Mouse (Mus musculus) hindbrain, embryonic 12.5 days (tissue): ENCODE data around the gene Cwc25. TPM values are rescaled to one million over a fixed set of nuclear protein-coding genes. Genes with fewer than 3 reads are reported as not detected.
"Not testable (repeated sequence)": the region's sequence is repeated elsewhere in the genome, so short reads cannot be mapped to it uniquely, and the experiment has no call there.

Experiments used
- ATAC-seq: fragments of 200-750 bp; cut with Nextera tagmentation; 2 replicates; pipeline ENCODE4 v1.8.0; 2017; ENCODE audit warnings: moderate TSS enrichment; ENCODE audit not compliant: low FRiP score
- H3K27ac ChIP-seq: fragments of 300-500 bp; sonication (generic); 2 replicates; pipeline ENCODE4 v1.5.1; 2016; ENCODE audit warnings: mild to moderate bottlenecking
- H3K27me3 ChIP-seq: fragments of 300-500 bp; sonication (generic); 2 replicates; pipeline ENCODE4 v1.6.1; 2016; ENCODE audit warnings: mild to moderate bottlenecking
- H3K36me3 ChIP-seq: fragments of 300-500 bp; sonication (generic); 2 replicates; pipeline ENCODE4 v1.6.1; 2016; ENCODE audit warnings: mild to moderate bottlenecking
- H3K4me1 ChIP-seq: fragments of 300-500 bp; sonication (generic); 2 replicates; pipeline ENCODE4 v1.6.1; 2016
- H3K4me2 ChIP-seq: fragments of 300-500 bp; sonication (generic); replicated peaks from 2 replicates; pipeline ENCODE4 v1.6.1; 2016; ENCODE audit warnings: mild to moderate bottlenecking
- H3K4me3 ChIP-seq: fragments of 300-500 bp; sonication (generic); 2 replicates; pipeline ENCODE4 v1.5.1; 2016; ENCODE audit warnings: mild to moderate bottlenecking
- H3K9ac ChIP-seq: fragments of 300-500 bp; sonication (generic); 2 replicates; pipeline ENCODE4 v1.6.1; 2016; ENCODE audit warnings: mild to moderate bottlenecking, moderate library complexity
- H3K9me3 ChIP-seq: fragments of 300-500 bp; sonication (generic); replicated peaks from 2 replicates; pipeline ENCODE4 v1.6.1; 2016; ENCODE audit warnings: mild to moderate bottlenecking
- WGBS: fragments of 180-500 bp; shearing (Covaris S2); methylation state at CpG from one replicate; pipeline ENCODE4 v1.1.7; 2016; 5-methylcytosine and 5-hydroxymethylcytosine counted together
- polyA plus RNA-seq: library from polyadenylated mRNA; unstranded; fragments of >200 nt; fragmentation: Nextera tagmentation; extraction: Ambion mirVana; gene quantifications from 2 replicates; pipeline ENCODE4 v1.2.1, GENCODE M21; 2016

The Cwc25 gene
- polyA plus RNA-seq, 1 experiment from 2014 or later, result 25.4 TPM

GRCm38 (mm10) chr11:97799146-97799993 is 33.0 kb upstream of the Cwc25 start:
- Histone ChIP-seq H3K4me3 (peak overlapping the region; percentile 93), H3K4me2 (peak overlapping the region; percentile 77), H3K4me1 (peaks cover 30% of the 10 kb centered on the region), H3K36me3 (no peaks in the 10 kb centered on the region), H3K27me3 (no peaks in the 10 kb centered on the region), H3K27ac (peak overlapping the region; percentile 98), H3K9me3 (no peaks in the 10 kb centered on the region), H3K9ac (peak overlapping the region; percentile 92)
- under 1% methylated on average over 64 of the region's 71 CpGs for WGBS
- peak; percentile 83 for ATAC-seq

DNA sequence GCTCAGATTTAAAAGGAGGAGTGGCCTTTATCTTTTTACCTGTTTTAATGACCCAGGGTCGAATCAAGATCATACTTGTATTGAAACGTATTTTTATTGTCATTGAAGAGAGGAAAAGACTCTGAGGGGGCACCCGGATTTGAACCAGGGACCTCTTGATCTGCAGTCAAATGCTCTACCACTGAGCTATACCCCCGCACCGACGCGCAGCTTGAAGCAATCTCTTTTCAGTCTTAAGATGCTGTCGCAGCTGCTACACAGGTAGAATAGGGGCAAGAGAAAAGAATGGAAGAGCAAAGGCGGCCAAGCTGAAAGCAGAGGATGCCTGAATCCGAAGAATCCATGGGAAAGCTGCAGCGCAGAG is 32.4 kb upstream of the Cwc25 start, which contains the start of gene Lasp1:
Lasp1 (plus strand) TSS at position 219 of the 364 bp plus-strand sequence.
- WGBS, result under 1% methylated on average over 11 of the region's 11 CpGs
- ATAC-seq, result peak; percentile 59

DNA sequence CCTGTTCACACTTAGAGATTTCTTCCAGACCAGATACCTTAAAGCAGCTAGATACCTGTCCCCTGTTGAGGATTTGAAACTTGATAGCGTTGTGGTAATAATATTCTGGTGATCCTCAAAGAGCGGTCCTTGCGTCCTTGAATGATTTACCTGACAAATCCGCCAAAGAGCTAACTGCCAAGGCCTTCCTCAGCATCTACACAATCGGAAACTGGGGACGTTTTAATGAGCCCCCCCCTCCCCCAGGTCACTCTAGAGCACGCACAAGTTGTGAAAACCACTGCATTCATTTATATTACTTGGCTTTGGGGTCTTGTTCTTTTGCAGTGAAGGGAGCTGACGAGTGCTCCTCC is 31.7 kb upstream of the Cwc25 start:
- H3K4me3 ChIP-seq, result peak overlapping the region; percentile 93; the same call in 1 of the 2 replicates
- H3K4me2 ChIP-seq, result peak overlapping the region; percentile 77
- no peak for ATAC-seq
- no peaks in the 10 kb centered on the region for H3K36me3 ChIP-seq
- no peak overlapping the region for H3K9ac ChIP-seq
- no peak overlapping the region for H3K27ac ChIP-seq
- no peaks in the 10 kb centered on the region for H3K27me3 ChIP-seq
- peaks cover 22% of the 10 kb centered on the region for H3K4me1 ChIP-seq
- 34% methylated on average over 8 of the region's 8 CpGs for WGBS
- H3K9me3 ChIP-seq, result no peaks in the 10 kb centered on the region

More for the DNA sequence above, 32.4 kb upstream of the Cwc25 start, which contains the start of gene Lasp1:
- no peaks in the 10 kb centered on the region for H3K9me3 ChIP-seq
- H3K27ac ChIP-seq, result peak within 1 kb of the TSS; percentile 98
- H3K4me1 ChIP-seq, result peaks cover 23% of the 10 kb centered on the region
- peak within 1 kb of the TSS; percentile 77 for H3K4me2 ChIP-seq
- peak within 1 kb of the TSS; percentile 93 for H3K4me3 ChIP-seq
- no peaks in the 10 kb centered on the region for H3K36me3 ChIP-seq
- no peaks in the 10 kb centered on the region for H3K27me3 ChIP-seq
- peak within 1 kb of the TSS; percentile 92 for H3K9ac ChIP-seq

DNA sequence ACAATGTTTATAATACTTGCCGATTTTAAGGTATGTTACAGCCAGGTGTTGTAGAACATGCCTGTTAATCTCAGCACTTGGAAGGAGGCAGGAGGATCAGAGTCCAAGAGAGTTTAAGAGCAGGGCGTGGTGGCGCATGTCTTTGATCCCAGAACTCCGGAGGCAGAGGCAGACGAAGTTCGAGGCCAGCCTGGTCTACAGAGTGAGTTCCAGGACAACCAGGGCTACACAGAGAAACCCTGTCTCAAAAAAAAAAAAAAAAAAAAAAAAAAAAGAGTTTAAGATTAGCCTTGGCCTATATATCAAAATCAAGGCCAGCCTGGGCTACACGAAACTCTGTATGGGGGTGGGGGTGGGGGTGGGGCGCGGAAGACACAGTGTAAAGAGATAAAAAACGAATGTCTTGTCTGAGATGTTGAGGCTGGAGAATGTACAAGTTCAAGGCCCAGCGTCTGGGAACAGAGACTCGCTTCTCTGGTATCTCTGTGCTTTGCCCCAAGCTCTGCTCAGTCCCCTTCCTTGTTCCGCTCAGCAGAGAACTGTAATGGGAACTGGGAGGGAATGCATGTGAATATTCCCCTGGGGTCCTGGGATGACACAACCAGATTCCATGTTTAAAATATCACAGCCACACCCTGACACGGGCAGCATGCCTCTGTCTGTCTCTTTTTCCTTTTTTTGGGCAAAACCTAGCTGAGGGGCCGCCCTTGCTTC is 31.2 kb upstream of the Cwc25 start:
- ATAC-seq, result no peak
- Histone ChIP-seq H3K9me3 (no peaks in the 10 kb centered on the region), H3K4me3 (no peak overlapping the region), H3K27me3 (no peaks in the 10 kb centered on the region), H3K4me1 (peaks cover 22% of the 10 kb centered on the region), H3K4me2 (no peak overlapping the region), H3K27ac (no peak overlapping the region), H3K9ac (no peak overlapping the region), H3K36me3 (no peaks in the 10 kb centered on the region)
- 50% methylated on average over 15 of the region's 15 CpGs for WGBS

- Histone ChIP-seq H3K9me3 (no peaks in the 10 kb centered on the region), H3K4me1 (peaks cover 16% of the 10 kb centered on the region), H3K9ac (no peak overlapping the region), H3K36me3 (no peaks in the 10 kb centered on the region), H3K4me2 (no peak overlapping the region), H3K27ac (no peak overlapping the region), H3K4me3 (no peak overlapping the region), H3K27me3 (no peaks in the 10 kb centered on the region)
- WGBS, result 4% methylated on average over 6 of the region's 6 CpGs
- ATAC-seq, result no peak
Measured at GRCm38 (mm10) chr11:97796910-97797309, 30.6 kb upstream of the Cwc25 start.

GRCm38 (mm10) chr11:97793165-97793564 is 26.8 kb upstream of the Cwc25 start:
- Histone ChIP-seq H3K9ac (no peak overlapping the region), H3K36me3 (no peaks in the 10 kb centered on the region), H3K9me3 (no peaks in the 10 kb centered on the region), H3K27me3 (no peaks in the 10 kb centered on the region), H3K4me1 (0 out of 2 replicates have a peak, but pooled peaks cover under 1% of the 10 kb centered on the region), H3K27ac (no peak overlapping the region), H3K4me2 (no peak overlapping the region), H3K4me3 (no peak overlapping the region)
- WGBS, result 4% methylated on average over 2 of the region's 2 CpGs
- no peak for ATAC-seq

- H3K9ac ChIP-seq, H3K4me3 ChIP-seq, H3K27me3 ChIP-seq, H3K9me3 ChIP-seq, H3K4me2 ChIP-seq, H3K36me3 ChIP-seq, ATAC-seq, H3K4me1 ChIP-seq, H3K27ac ChIP-seq: not testable (repeated sequence)
- WGBS, result 78% methylated on average over 2 of the region's 2 CpGs
Measured at GRCm38 (mm10) chr11:97790778-97791438, 24.6 kb upstream of the Cwc25 start.

DNA sequence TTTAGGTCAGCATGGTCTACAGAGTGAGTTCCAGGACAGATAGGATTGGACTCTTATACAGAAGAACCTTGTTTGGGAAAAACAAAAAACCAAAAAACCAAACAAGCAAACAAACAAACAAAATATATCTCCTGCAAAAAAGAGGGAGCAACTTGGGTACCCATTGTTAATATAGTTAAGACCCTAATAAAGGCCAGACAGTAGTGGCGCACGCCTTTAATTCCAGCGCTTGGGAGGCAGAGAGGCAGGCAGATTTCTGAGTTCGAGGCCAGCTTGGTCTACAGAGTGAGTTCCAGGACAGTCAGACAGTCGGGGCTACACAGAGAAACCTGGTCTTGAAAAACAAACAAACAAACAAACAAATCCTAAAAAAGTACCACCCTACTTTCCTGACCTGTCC is 23.4 kb upstream of the Cwc25 start:
- 88% methylated on average over 5 of the region's 5 CpGs for WGBS
- H3K4me2 ChIP-seq, result no peak overlapping the region
- no peaks in the 10 kb centered on the region for H3K4me1 ChIP-seq
- no peak overlapping the region for H3K4me3 ChIP-seq
- H3K27ac ChIP-seq, result no peak overlapping the region
- H3K36me3 ChIP-seq, result no peaks in the 10 kb centered on the region
- H3K27me3 ChIP-seq, result no peaks in the 10 kb centered on the region
- ATAC-seq, result no peak
- no peak overlapping the region for H3K9ac ChIP-seq
- no peaks in the 10 kb centered on the region for H3K9me3 ChIP-seq

DNA sequence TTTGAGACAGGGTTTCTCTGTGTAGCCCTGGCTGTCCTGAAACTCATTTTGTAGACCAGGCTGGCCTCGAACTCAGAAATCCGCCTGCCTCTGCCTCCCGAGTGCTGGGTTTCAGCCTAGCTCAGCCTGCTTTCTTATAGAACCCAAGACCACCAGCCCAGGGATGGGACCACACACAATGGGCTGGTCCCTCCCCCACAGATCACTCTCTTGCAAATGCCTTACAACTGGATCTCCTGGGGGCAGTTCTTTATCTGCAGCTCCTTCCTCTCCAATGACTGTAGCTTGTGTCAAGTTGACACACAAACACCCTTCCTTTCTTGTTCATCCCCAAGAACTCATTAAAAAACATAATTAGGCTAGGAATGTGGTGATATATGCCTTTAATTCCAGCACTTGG is 21.6 kb upstream of the Cwc25 start:
- WGBS, result 91% methylated on average over 3 of the region's 3 CpGs
- Histone ChIP-seq H3K4me2 (no peak overlapping the region), H3K4me3 (no peak overlapping the region), H3K9me3 (no peaks in the 10 kb centered on the region), H3K27ac (no peak overlapping the region), H3K9ac (no peak overlapping the region), H3K36me3 (no peaks in the 10 kb centered on the region), H3K27me3 (no peaks in the 10 kb centered on the region), H3K4me1 (peaks cover 3% of the 10 kb centered on the region; the same call in 1 of the 2 replicates)
- no peak for ATAC-seq

DNA sequence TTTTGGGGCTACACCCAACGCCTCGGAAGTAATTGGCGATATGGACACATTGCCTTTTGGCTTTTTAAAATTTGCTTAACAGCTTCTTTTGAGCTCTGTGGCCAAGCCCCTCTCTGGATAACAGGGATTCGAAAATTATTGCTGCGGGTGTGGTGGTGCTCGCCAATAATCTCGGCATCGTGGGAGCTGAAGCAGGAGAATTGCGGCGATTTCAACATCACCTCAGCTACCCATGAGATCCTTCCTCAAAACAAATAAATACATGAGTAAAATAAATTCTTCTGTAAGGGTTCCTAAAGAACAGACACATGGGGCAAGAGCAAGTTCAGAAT is 16.2 kb upstream of the Cwc25 start:
- WGBS, result 0% methylated on average over 10 of the region's 10 CpGs
- H3K36me3 ChIP-seq, result peaks cover 34% of the 10 kb centered on the region
- H3K9me3 ChIP-seq, result no peaks in the 10 kb centered on the region
- peak overlapping the region; percentile 86 for H3K4me2 ChIP-seq
- H3K27ac ChIP-seq, result peak overlapping the region; percentile 94
- H3K4me1 ChIP-seq, result peaks cover 24% of the 10 kb centered on the region
- ATAC-seq, result no peak; the same call in 1 of the 2 replicates
- no peaks in the 10 kb centered on the region for H3K27me3 ChIP-seq
- H3K9ac ChIP-seq, result peak overlapping the region; percentile 99
- peak overlapping the region; percentile 98 for H3K4me3 ChIP-seq

GRCm38 (mm10) chr11:97781832-97782563 is 15.6 kb upstream of the Cwc25 start, which contains the start of gene Rpl23:
TSS of gene Rpl23 (minus strand) at chr11:97782437.
- peak within 1 kb of the TSS; percentile 99 for H3K9ac ChIP-seq
- peak within 1 kb of the TSS; percentile 94 for H3K27ac ChIP-seq
- H3K4me2 ChIP-seq, result peak within 1 kb of the TSS; percentile 86
- under 1% methylated on average over 67 of the region's 67 CpGs for WGBS
- H3K36me3 ChIP-seq, result peaks cover 39% of the 10 kb centered on the region
- peak within 1 kb of the TSS; percentile 98 for H3K4me3 ChIP-seq
- peaks cover 24% of the 10 kb centered on the region for H3K4me1 ChIP-seq
- no peaks in the 10 kb centered on the region for H3K9me3 ChIP-seq
- peak; percentile 94 for ATAC-seq
- H3K27me3 ChIP-seq, result no peaks in the 10 kb centered on the region

DNA sequence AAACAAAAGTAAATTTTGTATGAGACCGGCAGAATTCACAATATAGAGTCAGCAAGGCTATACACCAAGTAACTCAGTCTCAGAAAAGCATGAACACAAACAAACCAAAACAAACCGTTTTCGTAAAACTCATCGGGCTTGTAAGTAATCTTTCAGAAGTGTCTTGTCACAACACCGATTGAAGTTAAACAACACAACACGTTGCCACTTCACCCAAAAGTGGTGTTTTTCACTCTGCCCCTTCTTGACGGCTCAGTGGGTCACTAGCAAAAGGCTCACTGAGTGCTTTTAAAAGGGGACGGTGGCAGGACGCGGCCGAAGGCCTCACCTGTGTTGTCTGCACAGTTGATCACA is 15.1 kb upstream of the Cwc25 start:
- Histone ChIP-seq H3K27ac (peak overlapping the region; percentile 94), H3K9me3 (no peaks in the 10 kb centered on the region), H3K4me2 (peak overlapping the region; percentile 86), H3K4me3 (peak overlapping the region; percentile 98), H3K9ac (peak overlapping the region; percentile 99), H3K27me3 (no peaks in the 10 kb centered on the region), H3K4me1 (peaks cover 24% of the 10 kb centered on the region), H3K36me3 (peaks cover 45% of the 10 kb centered on the region)
- no peak; the same call in 1 of the 2 replicates for ATAC-seq
- 3% methylated on average over 11 of the region's 11 CpGs for WGBS
